Mouse (Mus musculus): ENCODE data around the gene Pik3c2a.

The Pik3c2a gene

DNA sequence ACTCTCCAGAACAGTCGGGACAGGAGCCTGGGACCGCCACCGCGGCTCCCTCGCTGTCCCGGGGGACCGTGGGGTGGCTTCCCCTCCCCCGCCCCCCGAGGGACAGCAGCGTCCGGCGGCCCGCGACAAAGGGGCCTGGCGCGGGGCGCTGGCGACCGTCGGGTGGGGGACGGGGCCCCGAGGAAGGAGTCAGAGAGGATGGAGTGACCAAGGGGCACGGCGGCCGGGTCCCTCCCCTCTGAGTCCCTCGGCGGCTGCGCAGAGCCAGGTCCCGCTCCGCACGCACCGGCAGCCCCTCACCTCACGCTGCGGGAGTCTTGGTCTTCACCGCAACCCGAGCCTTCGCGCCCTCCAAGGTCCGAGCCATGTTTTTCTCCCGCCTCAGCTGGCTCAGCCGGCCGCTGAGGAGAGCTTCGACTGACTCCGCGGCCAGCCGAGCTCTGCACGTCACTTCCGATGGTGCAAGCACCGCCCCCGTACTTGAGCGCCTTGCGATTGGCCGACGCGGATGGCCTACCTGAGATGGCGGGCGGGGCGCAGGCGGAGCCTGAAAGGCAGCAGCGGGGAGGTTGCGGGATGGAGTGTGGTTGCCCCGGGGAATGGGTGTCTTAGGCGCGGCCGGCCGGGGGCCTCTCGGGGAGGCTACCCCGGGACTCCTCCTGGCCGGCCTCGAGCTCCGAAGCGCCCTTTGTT is at the start of gene Pik3c2a:
Gene Pik3c2a (minus strand): TSS at position 446 of the 693 bp plus-strand sequence.
- ATAC-seq (ENCODE audit: insufficient number of reproducible peaks, low FRiP score, low TSS enrichment), result peak; percentile 99

DNA sequence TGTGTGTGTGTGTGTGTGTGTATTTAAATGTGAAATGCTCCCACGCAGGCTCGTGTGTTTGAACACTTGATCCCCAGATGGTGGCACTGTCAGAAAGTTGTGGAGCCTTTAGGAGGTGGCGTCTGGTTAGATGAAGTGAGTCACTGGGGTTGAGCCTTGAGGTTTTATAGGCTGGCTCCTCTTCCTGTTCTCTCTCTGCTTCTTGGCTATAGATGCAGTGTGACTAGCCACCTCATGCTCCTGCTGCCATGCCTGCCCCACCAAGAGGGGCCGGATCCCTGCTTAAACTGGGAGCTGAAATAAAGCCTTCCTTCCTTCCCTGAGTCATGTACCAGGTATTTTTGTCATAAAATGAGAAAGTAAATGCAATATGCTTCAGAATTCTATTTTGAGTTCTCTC is 47.9 kb upstream of the Pik3c2a start:
- no peak for ATAC-seq (ENCODE audit: insufficient number of reproducible peaks, low FRiP score, low TSS enrichment)

DNA sequence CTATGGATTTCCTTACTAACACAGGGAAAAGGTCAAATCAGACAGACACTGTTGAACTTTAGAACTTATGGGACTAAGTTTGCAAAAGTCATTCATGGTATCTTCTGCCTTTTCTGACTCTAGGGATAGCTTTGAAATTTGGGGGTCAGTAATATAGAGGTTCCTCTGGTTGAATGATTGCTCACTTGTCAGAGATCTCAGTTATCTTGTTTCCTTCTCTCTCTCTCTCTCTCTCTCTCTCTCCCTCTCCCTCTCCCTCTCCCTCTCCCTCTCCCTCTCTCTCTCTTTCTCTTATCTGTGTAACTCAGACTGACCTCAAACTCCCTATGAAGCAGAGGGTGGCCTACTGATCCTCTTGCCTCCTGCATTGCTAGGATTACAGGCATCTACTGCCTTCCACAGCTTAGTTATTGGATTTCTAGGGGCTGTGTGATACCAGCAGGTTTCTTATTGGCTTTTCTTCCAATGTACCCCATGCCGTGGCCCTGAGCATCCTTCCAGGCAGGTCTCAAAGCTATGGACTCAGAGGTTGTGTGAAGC is 41.9 kb upstream of the Pik3c2a start:
- ATAC-seq (ENCODE audit: insufficient number of reproducible peaks, low FRiP score, low TSS enrichment), result no peak

DNA sequence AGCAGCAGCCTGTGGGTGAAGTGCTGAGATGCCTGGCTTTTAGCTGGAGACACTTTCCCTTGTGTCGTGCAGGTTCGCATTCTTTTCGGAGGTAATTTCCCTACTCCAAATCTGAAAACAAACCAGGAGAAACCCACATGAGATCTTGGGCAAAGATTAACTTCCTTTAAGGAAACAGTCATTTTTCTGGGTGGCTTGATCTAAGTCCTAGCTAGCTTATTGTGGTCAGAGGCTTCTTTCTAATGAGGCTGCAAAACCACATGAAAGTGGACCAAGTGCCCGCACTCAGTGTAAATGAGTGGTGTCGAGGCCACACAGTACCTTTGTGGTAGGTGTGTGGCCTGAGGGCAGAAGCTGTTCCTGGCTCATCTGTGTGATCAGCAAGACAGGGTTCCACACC is 41.0 kb upstream of the Pik3c2a start:
- ATAC-seq (ENCODE audit: insufficient number of reproducible peaks, low FRiP score, low TSS enrichment), result no peak

DNA sequence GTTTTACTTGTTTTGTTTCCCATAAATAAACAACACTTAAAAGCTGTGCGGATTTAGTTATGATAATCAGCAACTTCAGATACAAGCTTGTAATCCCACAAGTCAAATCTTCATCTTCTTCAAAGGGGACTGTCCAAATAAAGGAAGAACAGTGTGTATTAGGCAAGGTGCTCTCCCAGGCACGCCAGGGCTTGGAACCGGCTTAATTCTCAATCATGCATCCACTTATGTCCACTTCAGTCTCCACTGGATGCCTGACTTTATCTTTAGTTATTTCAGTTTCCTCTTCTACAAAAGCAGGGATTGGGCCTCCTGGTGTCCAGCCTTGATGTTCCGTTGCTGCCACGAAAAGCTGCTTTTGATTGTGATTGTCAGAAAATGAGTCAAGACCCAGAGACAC is 40.5 kb upstream of the Pik3c2a start:
- no peak for ATAC-seq (ENCODE audit: insufficient number of reproducible peaks, low FRiP score, low TSS enrichment)

DNA sequence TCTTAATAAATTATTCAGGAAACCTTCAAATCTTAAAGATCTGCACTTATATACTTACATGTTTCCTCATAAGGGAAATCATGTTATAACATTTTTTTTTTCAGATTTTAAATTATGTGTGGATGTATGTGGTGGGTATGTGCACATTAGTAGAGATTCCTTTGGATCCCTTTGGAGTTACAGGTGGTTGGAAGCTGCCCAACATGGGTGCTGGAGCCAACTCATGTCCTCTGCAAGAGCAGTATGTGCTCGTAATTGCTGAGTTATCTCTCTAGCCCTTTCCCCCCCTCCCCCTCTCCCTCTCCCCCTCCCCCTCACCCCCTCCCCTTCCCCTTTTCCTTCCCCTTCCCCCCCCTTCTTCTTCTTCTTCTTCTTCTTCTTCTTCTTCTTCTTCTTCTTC is 39.9 kb upstream of the Pik3c2a start:
- no peak for ATAC-seq (ENCODE audit: insufficient number of reproducible peaks, low FRiP score, low TSS enrichment)

DNA sequence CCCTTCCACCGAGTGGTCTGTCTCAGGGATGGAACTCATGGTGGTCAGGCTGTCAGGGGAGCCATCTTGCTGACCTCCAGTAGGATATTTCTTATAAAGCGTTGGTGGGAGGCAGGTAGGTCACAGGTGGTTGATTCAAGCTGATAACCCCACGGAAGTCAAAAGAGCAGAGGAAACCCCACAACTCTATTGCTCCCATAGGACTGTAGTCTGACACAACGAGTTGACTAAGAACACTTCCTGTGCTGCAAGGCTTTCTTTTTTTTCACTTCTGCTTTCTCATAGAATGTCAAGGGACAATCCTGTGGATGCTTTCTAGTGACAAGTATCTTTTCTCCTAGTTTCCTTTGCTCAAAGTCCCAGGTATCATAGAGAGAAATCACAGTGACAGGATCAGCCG is 33.0 kb upstream of the Pik3c2a start:
- ATAC-seq (ENCODE audit: insufficient number of reproducible peaks, low FRiP score, low TSS enrichment), result no peak

DNA sequence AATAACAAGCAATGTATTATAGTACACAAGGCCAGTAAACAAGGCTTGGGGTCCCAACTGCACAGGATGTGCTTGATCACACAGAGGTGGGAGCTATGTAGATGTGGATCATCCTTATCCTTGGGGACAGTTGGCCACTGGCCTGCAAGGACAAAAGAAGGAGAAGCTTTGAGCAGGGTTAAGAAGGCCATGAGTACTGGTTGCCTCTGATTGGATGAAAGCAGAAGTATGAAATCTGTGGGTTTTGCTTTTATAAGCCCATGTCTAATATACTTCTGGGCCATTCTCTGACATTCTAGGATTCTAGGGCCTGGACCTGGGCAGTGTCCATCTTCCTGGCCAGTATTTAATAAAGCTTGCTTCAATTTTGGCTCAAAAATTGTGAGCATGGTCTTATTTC is 32.6 kb upstream of the Pik3c2a start:
- ATAC-seq (ENCODE audit: insufficient number of reproducible peaks, low FRiP score, low TSS enrichment), result no peak

DNA sequence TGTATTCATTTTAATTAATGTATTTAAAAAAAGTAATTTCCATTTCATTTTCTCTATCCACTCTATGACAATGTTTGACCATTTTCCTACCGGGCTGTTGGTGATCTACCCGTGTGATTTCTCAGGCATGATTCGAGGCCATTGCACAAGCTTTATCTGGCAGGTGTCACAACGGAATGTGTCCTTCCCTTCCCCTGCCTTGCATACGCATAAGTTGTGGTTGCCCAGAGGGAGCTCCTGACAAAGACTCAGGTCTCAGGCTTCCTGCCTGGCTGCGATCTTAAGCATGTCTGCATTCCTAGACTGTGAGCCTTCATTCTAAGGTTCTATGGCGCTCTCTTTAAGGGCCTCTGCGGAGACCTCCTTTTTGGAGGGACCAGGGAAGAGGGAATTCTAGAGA is 18.9 kb upstream of the Pik3c2a start:
- no peak for ATAC-seq (ENCODE audit: insufficient number of reproducible peaks, low FRiP score, low TSS enrichment)

DNA sequence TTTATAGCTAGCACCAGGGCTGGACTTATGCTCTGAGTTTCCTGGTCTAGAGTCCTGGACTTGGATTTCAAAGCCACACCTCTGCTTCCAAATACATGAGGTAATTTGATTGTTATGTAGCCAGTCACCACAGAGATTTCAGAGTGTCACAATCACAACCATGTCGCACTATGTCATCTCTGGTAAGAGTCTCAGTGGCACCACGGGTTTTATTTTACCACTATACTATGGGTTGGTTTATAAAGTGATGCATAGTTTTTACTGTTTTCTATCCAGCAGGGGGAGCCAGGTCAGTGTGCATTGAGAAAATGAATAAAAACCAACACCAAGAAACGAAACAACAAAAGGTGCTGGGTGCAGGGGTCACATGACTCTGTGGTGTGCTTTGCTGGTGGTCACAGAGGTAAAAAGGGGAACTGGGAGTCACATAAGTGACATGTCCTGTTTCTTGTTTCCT is 15.8 kb upstream of the Pik3c2a start:
- ATAC-seq (ENCODE audit: insufficient number of reproducible peaks, low FRiP score, low TSS enrichment), result no peak

DNA sequence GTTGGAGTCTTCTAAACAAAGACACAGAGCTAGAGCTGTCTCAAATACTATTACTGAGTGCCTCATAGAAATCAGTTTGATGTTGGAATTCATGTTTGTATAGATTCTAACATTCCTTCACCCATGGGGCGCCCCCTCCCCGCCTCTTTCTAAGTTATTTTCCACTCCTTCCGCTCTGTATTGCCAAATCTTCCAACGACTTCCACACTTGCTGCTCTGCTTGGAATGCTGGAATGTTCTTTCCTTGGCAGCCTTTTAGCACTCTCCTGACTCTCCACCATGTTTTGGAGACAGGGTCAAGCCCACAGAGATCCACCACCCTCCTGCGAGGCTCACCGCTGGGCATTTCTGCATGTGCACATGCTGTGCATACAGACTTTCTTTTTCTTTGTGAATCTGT is 14.1 kb upstream of the Pik3c2a start:
- ATAC-seq (ENCODE audit: insufficient number of reproducible peaks, low FRiP score, low TSS enrichment), result no peak

DNA sequence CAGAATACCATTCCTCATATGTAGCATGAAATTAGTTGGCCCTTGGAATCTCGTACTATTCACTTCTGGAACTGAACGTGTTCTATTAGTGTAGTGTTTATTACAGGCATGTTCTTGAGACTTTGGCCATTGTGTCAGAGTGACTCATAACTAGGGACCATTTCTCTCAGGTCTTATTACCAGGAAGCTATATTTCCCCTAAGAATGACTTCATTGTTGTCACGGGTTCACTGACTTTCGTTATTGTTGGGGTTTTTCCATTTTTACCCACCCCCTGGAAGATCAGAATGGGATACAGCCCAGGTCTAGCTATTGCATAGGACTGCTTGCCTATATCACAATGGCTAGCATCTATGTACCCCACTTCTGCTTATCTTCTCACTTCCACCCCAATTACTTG is 13.7 kb upstream of the Pik3c2a start:
- ATAC-seq (ENCODE audit: insufficient number of reproducible peaks, low FRiP score, low TSS enrichment), result no peak

DNA sequence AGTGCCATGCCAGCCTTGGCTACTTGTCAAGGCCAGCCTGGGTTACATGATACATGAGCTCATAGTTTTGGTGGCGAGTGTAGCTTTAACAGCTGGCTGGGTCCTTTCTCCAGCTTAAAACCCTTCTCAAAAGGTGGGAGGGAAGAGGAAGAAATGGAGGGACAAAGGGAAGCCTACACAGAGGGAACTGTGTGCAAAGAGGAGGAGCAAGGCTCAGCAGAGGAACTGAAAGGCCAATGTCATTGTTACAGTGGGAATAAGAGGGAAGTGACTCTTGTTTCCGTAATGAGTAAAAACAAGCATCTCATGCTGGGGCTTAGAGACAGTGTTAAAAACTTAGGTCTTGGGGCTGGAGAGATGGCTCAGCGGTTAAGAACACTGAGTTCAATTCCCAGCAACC is 3.4 kb upstream of the Pik3c2a start:
- ATAC-seq (ENCODE audit: insufficient number of reproducible peaks, low FRiP score, low TSS enrichment), result no peak

DNA sequence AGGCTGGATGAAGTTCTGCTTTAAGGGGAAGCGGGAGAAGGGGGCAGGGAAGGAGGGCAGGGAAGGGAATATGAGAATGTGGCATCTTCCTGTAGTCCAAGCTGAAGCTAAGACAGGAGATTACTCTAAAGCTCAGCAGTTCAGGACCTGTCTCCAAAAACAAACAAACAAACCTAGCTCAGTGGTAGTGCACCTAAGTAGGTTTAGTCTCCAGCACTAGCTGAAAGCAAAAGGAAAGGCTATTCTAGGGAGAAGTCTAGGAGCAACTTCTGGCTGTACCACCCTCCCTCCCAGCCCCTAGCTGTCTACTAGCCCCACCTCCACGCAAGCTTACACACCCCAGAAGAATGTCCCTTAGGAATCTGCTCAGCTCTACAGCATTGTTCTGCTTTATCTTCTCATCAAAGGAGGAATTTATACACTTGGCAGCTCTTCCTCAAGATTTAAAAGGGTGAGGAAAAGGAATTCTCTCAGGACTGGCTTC is 1.1 kb upstream of the Pik3c2a start:
- no peak for ATAC-seq (ENCODE audit: insufficient number of reproducible peaks, low FRiP score, low TSS enrichment)

DNA sequence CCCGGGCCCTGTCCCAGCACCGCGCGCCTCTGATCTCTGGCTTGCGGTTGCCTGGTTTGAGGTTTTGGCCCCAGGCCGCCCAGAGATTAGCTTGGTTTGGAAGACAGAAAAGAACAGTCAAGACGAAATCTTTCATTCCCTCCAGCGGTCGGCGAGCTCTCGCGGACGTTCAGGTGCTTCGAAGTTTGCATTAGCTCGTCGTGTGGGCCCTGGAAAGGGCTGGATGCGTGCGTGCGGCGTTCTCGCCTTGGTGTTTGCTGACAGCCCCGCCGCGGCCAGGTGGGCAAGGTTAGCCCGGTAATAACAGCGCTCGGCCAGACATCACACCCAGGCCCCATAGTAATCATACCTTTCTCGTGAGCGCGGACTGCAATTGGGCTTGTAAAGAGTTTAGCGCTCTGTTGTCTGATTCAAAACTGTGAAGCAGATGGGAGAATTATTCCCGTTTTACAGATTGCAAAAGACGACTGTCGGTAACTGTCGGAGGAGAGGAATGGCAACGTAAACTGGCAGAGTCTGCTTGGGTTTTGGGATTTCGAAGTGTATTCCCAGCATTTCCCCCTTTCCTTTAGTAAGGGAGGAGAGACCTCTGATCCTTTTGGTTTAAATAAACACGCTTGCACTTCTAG is 562 bp upstream of the Pik3c2a start:
- peak; percentile 49 for ATAC-seq (ENCODE audit: insufficient number of reproducible peaks, low FRiP score, low TSS enrichment)

DNA sequence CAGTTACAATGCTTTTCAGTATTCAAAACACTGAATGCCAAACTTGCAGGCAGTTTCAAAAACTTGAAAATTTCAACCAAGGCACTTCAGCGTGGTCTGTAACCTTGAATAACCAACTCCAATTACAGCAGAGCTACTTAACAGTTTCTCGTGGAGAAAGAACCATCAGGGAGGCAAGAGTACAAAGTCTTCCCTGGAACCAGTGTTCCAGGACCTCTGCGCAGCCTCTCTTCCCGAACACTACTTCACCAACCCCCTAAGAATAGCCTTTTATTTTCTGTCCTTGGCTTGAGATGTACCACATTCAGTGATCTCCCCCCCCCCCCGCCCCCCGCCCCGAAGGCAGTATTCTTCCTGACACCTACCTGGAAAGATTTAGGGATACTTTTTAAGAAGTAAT is 1.0 kb downstream of the Pik3c2a start:
- ATAC-seq (ENCODE audit: insufficient number of reproducible peaks, low FRiP score, low TSS enrichment), result no peak

DNA sequence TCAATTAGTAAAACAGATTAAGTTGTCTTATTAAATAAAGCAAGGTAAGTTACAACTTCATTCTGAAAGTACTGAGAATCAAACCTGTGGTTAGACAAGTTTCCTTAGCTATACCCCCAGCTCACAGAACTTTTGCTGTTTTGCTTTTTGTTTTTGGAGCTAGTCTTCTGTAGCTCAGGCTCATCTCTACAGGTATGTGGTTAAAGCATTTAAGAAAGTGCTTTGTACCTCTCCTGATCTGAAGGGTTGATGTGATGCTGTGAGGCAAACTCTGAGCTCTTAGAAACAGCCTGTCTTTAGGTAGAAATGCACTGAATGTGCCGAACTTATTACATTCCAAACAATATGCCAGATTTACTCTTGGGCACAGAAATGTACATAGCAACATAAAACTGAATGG is 1.9 kb downstream of the Pik3c2a start:
- ATAC-seq (ENCODE audit: insufficient number of reproducible peaks, low FRiP score, low TSS enrichment), result no peak

DNA sequence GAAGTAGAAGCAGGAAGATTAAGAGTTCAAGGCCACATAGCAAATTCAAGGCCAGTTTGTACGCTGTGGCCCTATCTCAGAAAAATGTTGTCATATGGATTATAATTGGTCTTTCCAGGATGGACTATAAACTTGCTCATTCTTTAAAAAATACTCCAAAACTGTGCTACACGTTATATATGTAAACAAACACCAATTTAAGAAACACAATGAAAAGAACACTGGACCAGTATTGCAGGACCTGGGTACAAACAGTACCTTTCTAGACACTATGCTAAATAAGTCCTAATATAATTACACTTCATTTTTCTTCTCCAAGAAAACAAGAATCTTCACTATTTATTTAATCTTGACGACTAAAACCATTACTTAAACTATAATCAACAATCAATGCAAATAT is 11.6 kb downstream of the Pik3c2a start:
- no peak for ATAC-seq (ENCODE audit: insufficient number of reproducible peaks, low FRiP score, low TSS enrichment)

DNA sequence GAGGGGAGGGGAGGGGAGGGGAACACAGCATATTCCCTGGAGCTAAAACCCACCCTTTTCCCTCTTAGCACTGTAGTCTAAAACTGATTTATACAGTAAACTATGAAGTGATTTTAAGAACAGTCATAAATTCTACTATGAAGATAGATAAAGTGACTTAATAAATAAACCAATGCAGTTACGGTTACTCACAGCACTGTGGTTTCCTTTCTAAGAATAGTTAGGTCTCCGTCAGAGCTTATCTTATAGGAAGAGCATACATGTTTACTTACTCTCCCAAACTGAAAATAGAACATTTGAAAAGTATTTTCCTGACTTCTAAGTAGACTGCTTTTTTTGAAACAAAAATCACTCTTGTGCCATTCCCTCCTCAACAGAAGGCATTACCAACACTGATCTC is 12.3 kb downstream of the Pik3c2a start:
- no peak for ATAC-seq (ENCODE audit: insufficient number of reproducible peaks, low FRiP score, low TSS enrichment)

DNA sequence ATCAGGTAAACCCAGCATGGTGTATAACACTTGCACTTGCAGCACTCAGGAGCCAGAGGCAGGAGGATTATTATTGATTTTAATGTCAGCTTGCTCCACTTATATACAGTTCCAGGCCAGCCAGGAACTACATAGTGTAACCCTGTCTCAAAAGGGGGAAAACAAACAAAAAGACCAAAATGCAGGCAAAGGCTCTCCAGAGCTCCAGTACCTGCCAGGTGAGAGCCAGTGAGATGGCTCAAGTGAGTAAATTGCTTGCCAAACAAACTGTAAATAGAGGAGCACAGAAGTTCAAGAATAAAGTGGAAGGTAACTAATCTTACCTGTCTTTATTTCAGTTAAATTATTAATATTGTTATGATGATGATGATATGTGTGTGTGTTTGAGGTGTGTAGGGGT is 16.0 kb downstream of the Pik3c2a start:
- no peak for ATAC-seq (ENCODE audit: insufficient number of reproducible peaks, low FRiP score, low TSS enrichment)

DNA sequence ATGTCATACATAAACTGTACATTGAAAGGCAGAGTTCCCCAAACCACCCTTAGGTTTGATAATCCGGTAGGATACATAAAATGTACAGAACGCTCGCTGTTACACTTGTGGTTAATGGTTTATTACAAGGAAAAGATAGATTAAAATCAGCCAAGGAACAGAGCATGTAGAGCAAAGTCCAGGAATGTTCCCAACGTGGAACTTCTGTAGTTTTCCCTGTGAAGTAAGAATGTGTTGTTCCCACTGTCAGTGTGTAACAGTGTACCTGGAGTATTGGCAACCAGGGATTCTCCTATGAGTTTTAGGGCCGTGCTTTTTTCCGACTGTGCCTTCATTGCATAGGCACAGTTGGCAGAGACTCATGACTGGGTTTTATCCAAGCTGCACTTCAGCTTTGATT is 17.5 kb downstream of the Pik3c2a start:
- no peak for ATAC-seq (ENCODE audit: insufficient number of reproducible peaks, low FRiP score, low TSS enrichment)

DNA sequence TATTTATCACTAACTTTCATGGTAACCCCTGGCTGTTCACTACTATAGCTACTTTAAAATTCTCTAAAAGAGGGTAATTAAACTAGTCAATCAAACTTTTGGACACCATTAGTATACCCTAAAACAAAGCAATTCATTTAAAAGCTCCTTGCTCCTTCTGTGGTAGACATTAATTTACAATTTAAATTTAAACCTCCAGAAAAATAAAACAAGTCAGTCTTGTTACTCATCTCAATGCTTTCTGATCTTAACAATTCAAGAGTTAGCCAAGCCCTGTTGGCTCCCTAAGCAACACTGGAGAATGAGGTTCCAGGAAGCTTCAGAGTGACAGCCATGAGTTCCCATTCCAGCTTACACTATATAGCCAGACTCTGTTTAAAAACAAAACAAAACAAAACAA is 22.2 kb downstream of the Pik3c2a start:
- no peak for ATAC-seq (ENCODE audit: insufficient number of reproducible peaks, low FRiP score, low TSS enrichment)
